Mouse (Mus musculus): Measurements from ENCODE around the gene Abcd3.

Abcd3 gene

GRCm38 (mm10) chr3:121814877-121815548, at the start of gene Abcd3:
TSS of gene Abcd3 (minus strand) at chr3:121815302.
- DNase-seq (ENCODE audit: extremely low read depth, insufficient read length, low spot score), result peak; percentile 90

GRCm38 (mm10) chr3:121859142-121859541, 44.0 kb upstream of the Abcd3 start:
- DNase-seq (ENCODE audit: extremely low read depth, insufficient read length, low spot score), result no peak

- DNase-seq (ENCODE audit: extremely low read depth, insufficient read length, low spot score), result no peak
Measured at GRCm38 (mm10) chr3:121856131-121856530, 41.0 kb upstream of the Abcd3 start.

GRCm38 (mm10) chr3:121853781-121854520, 38.8 kb upstream of the Abcd3 start:
- DNase-seq (ENCODE audit: extremely low read depth, insufficient read length, low spot score), result no peak

GRCm38 (mm10) chr3:121852074-121852826, 37.1 kb upstream of the Abcd3 start:
- DNase-seq (ENCODE audit: extremely low read depth, insufficient read length, low spot score), result no peak

GRCm38 (mm10) chr3:121851006-121851405, 35.9 kb upstream of the Abcd3 start:
- no peak for DNase-seq (ENCODE audit: extremely low read depth, insufficient read length, low spot score)

- no peak for DNase-seq (ENCODE audit: extremely low read depth, insufficient read length, low spot score)
Measured at GRCm38 (mm10) chr3:121850381-121850780, 35.3 kb upstream of the Abcd3 start.

- no peak for DNase-seq (ENCODE audit: extremely low read depth, insufficient read length, low spot score)
Measured at GRCm38 (mm10) chr3:121847296-121847695, 32.2 kb upstream of the Abcd3 start.

GRCm38 (mm10) chr3:121844658-121845057, 29.6 kb upstream of the Abcd3 start:
- no peak for DNase-seq (ENCODE audit: extremely low read depth, insufficient read length, low spot score)

- no peak for DNase-seq (ENCODE audit: extremely low read depth, insufficient read length, low spot score)
Measured at GRCm38 (mm10) chr3:121844013-121844412, 28.9 kb upstream of the Abcd3 start.

GRCm38 (mm10) chr3:121843254-121843653, 28.2 kb upstream of the Abcd3 start:
- DNase-seq (ENCODE audit: extremely low read depth, insufficient read length, low spot score), result no peak

- no peak for DNase-seq (ENCODE audit: extremely low read depth, insufficient read length, low spot score)
Measured at GRCm38 (mm10) chr3:121842306-121842860, 27.3 kb upstream of the Abcd3 start.

GRCm38 (mm10) chr3:121841412-121842014, 26.4 kb upstream of the Abcd3 start:
- DNase-seq (ENCODE audit: extremely low read depth, insufficient read length, low spot score), result peak; percentile 13

- no peak for DNase-seq (ENCODE audit: extremely low read depth, insufficient read length, low spot score)
Measured at GRCm38 (mm10) chr3:121840351-121840750, 25.2 kb upstream of the Abcd3 start.

GRCm38 (mm10) chr3:121834732-121835131, 19.6 kb upstream of the Abcd3 start:
- peak; percentile 19 for DNase-seq (ENCODE audit: extremely low read depth, insufficient read length, low spot score)

- no peak for DNase-seq (ENCODE audit: extremely low read depth, insufficient read length, low spot score)
Measured at GRCm38 (mm10) chr3:121834250-121834649, 19.1 kb upstream of the Abcd3 start.

- no peak for DNase-seq (ENCODE audit: extremely low read depth, insufficient read length, low spot score)
Measured at GRCm38 (mm10) chr3:121825092-121825491, 10.0 kb upstream of the Abcd3 start.

GRCm38 (mm10) chr3:121824319-121824718, 9.2 kb upstream of the Abcd3 start:
- DNase-seq (ENCODE audit: extremely low read depth, insufficient read length, low spot score), result no peak

GRCm38 (mm10) chr3:121822643-121823042, 7.5 kb upstream of the Abcd3 start:
- no peak for DNase-seq (ENCODE audit: extremely low read depth, insufficient read length, low spot score)

- DNase-seq (ENCODE audit: extremely low read depth, insufficient read length, low spot score), result no peak
Measured at GRCm38 (mm10) chr3:121821559-121822143, 6.5 kb upstream of the Abcd3 start.

All from 3134 (cell line).